Mouse (Mus musculus): ENCODE measurements around the gene Fen1.

Gene Fen1

GRCm38 (mm10) chr19:10203848-10204615 is at the start of gene Fen1, which contains the start of gene Tmem258:
Gene Fen1 (minus strand): TSS chr19:10204169.
Gene Tmem258 (plus strand): TSS chr19:10204014.
- peak; percentile 93 for DNase-seq

DNA sequence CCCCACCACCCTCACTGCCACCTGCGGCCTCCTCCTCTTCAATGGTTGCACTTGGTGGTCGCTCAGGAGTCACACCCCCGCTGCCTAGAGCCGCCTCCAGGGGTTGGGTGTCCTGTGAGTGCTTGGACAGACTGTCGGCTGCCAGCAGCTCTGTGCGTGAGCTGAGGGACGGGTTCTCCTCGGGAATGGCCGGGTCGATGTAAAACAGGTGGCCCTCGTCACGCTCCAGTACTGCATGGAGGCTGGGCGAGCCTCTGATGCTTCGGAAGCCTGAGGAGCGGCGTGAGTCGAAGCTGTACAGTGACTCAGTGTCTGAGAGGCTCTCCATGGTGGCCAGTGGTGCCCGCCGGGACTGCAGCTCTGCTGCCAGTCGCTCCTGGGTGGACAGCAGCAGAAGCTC is 44.2 kb upstream of the Fen1 start:
- peak; percentile 73 for DNase-seq

- no peak for DNase-seq
These were observed 43.2 kb upstream of the Fen1 start for GRCm38 (mm10) chr19:10247165-10247564.

DNA sequence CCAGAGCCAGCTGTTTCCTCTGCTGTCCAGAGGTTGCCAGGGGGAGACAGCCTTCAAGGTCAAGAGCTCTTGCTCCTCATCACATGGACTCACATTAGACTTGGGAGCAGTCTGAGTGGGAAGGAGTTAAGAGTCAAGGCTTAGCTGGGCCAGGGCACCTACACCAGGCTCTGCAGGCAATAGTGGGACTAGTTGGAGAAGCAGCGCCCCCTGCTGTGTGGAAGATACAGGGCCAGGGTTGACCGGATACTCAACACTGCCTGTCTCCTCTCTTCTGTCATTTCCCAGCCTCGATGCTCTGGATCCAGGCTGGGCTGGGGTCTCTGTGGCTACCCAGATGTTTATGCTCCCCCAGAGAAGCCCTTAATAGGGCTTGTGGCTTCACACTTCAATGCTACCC is 40.2 kb upstream of the Fen1 start:
- DNase-seq: peak; percentile 76

- DNase-seq: no peak
These were observed 38.9 kb upstream of the Fen1 start for GRCm38 (mm10) chr19:10242916-10243315.

GRCm38 (mm10) chr19:10240654-10241305 is 36.8 kb upstream of the Fen1 start, which contains the start of gene Myrf:
Gene Myrf (minus strand): TSS chr19:10240748.
- peak; percentile 87 for DNase-seq

- no peak for DNase-seq
These were observed 36.1 kb upstream of the Fen1 start for GRCm38 (mm10) chr19:10239975-10240653.

DNA sequence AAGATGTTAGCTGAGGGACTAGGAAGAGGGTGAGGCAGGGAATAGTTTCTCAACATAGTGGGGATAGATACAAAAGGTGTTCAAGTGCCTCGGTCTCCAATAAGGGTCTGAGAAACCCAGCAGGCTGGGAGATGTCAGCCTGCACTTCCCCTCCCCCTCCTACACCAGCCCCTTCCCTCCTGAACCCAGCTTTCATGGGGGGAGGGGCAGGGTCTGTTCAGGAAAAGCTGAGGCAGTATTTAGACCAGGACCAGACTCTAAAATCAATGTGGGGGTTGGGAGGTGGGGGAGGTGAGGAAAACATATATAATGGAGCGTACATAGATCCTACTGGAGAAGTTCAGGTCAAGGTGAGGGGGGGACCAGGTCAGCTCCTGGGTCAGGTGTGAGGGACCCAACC is 35.5 kb upstream of the Fen1 start:
- no peak for DNase-seq

- no peak for DNase-seq
These were observed 34.5 kb upstream of the Fen1 start for GRCm38 (mm10) chr19:10238477-10238876.

DNA sequence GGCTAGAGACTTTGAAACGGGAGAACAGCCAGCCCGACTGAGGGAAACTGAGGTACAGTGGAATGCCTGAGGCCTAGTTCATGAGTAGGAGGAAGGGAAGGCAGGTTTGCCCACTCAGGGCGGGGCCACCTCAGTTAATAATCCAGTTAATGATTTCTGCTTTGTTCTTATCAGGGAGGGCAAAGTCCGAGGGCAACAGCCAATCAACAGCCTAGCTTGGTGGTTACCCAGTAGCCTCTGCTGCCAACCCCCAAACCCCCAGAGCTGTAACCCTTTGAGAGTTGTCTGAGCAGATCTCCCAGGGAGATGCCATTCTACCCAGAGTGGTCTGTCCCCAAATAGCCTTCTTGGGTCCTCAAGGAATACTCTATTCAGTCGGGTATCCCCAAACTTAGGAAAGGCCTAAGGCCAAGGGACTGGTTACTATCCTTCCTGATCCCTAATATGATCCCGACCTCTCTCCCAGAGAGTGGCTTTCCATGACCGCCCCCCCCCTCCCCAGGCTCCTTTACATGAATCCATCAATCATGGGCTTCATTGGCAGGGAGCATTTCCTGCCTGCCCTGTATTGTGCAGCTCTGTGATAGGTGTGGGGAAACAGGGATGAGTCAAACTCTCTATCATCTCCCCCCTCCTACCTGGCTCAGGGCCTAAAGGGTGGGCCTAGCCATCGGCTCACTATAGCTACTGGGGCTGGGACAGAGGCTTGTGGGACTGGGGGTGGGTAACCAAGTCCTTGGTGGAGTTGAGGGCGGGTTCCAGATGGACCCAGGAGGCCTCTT is 32.0 kb upstream of the Fen1 start:
- DNase-seq: peak; percentile 58

- no peak for DNase-seq
These were observed 28.5 kb upstream of the Fen1 start for GRCm38 (mm10) chr19:10232327-10233017.

DNA sequence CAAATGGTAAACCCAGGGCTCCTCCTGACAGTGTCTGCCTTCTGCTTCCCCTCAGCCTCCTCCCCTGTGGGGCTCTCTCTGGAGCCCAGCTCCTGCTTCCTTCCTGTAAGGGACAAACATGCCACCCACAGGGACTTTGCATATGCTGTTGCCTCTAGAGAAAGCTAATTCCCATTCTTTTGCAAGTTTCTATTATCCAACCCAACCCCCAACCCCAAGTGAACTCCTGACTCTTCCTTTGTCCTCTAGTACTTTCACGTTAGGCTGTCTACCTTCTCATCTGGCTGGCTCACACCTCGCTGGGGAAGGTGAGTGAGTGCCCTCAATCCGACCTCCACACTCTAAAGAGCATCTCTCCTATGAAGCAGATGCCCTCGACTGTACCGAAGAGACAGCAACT is 27.9 kb upstream of the Fen1 start:
- no peak for DNase-seq

- peak; percentile 51 for DNase-seq
These were observed 27.0 kb upstream of the Fen1 start for GRCm38 (mm10) chr19:10231016-10231415.

GRCm38 (mm10) chr19:10225767-10226166 is 21.8 kb upstream of the Fen1 start:
- DNase-seq: peak; percentile 66

DNA sequence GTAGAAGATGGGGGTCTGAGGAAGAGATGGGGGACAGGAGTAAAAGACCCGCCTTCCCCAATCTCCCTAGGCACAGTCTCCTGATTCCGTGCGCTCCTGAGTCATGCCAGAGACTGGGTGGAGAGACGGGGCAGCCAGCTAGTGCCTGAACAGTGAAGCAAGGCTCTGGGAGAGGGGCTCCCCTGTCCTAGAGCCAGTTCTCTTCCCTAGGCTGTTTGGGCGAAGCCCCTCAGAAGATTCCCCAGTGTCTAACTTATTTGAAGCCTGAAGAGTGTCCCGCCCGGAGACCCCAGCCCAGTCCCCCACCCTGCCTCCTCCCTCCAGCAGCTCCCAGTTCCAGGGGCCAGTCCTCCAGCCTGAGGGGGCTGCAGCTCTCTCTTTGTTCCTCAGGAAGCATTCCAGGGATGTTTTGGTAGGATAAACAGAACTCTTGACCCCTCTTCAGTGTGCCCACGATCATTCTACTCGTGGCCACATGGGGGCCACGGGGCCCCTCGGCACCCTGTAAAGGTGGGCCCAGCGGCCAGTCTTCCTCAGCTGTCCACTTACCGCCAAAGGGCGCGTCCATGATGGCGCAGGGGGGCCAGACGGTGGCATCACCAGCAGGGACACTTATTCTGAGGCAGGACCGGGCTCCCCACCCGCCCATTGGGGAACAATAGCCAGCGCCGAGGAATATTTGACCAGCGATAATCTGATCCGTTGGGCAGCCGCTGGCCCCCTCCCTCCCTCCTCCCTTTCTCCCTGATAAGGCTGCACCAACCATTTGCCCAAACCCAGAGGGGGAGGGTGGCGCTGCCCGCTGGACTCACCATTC is 20.9 kb upstream of the Fen1 start:
- no peak for DNase-seq

GRCm38 (mm10) chr19:10223561-10223960 is 19.6 kb upstream of the Fen1 start:
- DNase-seq: no peak

- no peak for DNase-seq
These were observed 18.7 kb upstream of the Fen1 start for GRCm38 (mm10) chr19:10222656-10223055.

DNA sequence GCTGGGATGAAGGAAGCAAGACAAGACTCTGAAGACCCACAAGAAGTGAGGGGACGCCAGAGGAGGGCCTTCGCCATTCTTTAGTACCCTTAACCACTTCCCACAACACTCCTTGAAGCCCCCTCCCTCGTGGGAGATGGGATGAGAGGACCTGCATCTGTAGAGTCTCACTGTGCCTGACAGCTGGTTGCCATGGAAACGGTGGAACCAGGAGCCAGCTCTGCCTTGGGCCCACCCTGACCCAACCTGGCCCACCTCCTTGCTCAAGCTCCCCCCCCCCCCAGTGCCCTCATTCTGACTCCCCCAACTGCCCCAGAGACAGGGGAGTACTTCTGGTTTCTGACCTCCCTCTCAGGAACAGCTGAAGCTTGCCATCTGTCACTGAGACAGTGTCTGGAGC is 17.6 kb upstream of the Fen1 start:
- no peak for DNase-seq

DNA sequence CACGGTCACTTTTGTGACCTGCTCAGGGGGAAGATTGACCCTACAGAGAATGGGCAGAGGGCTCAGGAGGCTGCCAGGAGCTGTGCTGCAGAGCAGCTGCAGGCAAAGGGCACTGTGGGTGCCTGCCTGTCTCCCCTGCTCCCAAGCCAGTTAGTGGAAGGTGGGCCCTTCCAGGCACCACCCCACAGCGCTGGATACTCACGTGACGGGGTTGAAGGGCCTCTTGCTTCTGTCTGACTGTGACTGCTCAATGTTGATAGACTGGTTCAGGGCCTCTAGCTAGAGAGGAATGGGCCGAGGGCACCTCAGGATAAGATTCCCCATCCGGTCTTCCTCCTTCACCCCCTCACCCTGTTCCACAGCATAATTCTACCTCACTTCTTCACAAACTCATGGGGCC is 15.6 kb upstream of the Fen1 start:
- no peak for DNase-seq

DNA sequence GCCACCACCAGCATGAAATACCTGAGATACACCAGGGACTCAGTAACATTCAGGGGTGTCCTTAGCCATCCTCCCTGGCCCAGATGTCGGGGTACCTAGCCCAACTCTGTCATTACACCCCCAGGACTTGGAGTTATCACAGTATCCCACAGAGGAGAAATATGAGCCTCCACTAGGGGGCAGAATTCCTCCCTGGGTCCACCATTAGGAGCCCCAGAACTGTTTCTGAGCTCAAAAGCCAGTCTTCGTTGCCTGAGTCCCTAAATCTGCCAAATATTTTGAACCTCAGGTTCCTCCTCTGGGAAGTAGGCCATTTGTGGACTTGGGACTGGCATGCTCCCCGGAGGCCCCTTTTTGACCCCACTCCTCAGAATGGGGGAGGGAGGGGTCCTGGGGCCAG is 15.1 kb upstream of the Fen1 start:
- DNase-seq: peak; percentile 68

DNA sequence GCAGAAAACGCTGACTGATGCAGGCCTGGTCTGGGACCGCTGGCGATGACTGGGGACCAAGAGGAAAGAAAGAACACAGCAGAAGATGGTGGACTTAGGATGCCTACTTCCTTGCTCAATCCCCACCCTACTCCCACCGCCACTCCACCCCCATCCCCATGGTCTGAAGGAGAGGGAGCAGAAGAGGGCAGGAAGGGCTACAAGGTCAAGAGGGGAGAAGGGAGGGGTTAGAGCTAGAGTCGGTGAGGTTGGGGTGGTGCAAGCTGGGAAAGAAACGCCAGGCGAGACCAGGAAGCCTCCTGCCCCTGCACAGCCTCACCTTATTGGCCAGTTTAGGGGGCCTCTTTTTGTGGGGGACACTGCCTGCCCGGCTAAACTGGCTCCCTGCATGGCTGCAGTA is 12.1 kb upstream of the Fen1 start:
- no peak for DNase-seq
